Mouse (Mus musculus): ENCODE measurements around the gene Gnb3.

The Gnb3 gene

DNA sequence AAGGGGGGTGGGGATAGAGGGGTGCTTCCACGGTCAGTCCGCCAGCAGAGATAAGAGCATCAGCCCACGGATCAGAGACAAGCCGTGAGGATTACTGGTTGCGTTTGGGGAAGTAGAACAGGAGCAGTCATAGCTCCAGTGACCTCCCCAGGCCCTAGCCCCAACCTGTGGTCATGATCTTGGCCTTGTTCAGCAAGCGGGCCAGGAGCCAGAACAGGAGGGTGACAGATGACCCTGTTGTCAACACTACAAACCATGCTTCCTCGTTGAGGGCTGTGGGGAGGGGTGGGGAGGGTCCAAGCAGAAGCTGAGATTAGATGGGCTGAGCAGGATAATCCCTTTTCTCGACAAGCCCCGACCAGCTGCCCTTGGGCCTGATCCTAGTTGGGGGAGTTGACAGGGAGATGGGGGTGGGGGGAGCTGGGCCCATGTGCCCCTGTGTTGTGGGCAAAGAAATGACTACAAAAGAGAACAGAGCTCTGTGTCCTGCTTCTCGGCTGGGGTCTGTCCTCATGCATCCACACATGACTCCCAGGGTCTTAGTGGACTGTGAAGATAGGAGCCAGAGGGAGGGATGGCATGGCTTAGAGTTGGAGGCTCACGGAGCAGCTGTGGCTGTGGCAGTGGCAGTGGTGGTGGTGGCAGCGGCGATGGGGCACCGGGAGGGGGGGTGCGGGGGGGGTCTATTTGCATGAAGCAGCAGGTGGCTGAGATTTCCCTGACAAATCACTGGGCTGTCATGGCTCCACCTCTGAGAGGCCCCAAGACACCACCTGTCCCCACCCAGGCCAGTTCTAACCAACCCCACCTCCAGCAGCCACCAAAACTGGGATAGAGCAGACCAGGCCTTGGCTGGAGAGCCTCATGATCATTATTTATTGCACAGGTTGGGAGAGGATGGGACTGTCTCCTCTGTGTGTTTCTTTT, at the start of gene Gnb3:
Gene Gnb3 (minus strand): TSS at position 35 of the 927 bp plus-strand sequence.
- no peak for DNase-seq

DNA sequence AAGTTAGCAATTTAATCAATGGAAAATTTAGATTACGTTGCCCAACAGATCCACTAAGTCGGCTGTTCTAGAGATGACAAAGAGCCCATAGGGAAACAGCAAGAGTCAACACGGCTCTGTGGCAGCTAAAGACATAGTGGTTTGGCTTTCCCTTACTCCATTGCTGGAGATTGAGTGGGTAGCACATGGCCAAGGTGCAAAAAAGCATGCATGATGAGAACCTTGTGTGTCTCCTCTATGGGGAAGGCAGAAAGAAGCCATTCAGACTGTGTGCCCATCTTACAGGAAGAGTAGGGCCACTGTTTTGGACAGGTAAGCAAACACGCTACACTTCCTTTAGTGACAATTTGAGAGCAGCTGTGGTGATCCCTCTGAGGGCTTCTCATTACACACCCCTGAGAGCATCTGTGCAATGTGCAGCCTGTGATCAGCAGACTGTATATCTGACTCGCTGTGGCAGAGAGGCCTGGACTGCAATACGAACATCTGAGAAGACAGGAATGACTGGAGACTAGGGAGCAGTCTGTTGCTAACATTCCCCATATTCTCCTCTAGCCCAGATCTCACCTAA, 48.6 kb upstream of the Gnb3 start:
- peak; percentile 53 for DNase-seq

DNA sequence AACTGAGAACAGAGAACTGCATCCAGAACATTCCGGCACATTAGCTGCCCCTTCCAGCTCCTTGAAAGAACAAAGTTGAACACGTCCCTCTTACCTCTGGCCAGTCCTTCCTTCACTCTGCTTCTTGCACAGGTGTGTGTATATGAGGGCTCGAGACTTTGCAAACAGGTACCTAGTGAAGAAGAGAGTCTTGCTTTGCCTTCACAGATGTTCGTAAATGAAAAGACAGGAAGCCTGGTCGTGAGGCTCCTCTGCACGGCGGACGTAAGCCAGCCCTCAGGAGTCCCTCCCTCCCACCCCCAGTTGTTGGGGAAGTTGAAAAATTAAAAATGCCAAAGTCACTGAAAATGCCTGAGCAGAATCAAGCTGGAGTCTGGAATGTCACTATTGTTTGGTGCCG, 47.9 kb upstream of the Gnb3 start, which contains the start of gene Cd4:
Gene Cd4 (minus strand): TSS at position 236 of the 400 bp plus-strand sequence.
- peak; percentile 65 for DNase-seq

DNA sequence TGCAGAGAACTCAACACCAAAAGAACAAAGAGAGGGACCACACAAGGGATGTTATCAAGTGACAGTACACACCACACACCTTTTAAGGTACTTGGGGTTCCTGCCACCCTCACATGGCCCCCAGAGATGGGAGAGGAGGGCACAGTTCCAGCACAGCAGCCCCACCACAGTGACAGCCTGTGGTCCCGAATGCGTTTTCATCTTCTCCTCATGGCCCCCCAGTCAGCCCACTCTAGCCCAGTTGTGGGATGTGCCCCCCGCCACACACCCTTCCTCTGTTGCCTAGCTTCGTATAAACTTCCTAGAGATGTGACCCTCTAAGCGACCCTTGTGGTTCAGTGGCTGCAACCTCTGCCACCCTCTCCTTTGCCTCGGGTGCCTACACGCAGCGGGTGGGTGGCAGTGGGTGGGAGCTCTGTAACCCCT, 45.9 kb upstream of the Gnb3 start:
- peak; percentile 72 for DNase-seq

DNA sequence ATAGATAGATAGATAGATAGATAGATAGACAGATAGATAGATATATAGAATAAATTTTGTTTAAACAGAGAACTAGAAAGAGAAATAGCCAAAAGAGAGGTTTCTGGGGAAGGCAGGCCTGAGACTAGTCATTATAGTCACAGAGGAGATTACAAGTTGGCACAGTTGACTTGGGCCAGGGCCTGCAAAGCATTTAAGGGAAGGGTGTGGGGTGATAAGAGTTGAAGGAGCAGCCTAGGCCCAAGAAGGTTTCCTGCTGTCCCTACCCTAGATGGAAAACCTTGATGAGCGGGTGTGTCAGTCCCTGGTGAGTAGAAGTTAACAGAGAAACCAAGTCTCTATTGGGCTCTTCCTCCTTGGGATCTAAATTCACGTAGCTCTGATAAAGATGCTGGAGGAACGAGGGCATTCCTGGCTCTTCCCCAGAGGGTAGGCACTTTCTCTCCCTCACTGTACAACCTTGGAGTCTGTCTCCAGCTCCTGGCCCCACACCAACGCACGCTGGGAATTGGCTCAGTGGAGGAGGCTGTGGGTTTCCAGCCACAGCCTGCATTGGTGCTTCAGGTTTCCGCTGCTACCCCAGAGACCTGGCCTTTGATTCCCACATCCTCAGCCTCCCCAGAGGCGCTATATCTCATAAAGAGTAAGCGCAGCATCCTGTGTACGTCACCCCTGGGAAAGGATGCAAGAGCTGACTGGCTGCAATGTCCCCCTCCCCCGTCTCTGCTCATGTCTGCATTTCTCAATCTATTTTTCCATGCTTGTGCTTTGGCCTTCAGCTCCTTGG, 44.8 kb upstream of the Gnb3 start:
- DNase-seq = peak; percentile 78

DNA sequence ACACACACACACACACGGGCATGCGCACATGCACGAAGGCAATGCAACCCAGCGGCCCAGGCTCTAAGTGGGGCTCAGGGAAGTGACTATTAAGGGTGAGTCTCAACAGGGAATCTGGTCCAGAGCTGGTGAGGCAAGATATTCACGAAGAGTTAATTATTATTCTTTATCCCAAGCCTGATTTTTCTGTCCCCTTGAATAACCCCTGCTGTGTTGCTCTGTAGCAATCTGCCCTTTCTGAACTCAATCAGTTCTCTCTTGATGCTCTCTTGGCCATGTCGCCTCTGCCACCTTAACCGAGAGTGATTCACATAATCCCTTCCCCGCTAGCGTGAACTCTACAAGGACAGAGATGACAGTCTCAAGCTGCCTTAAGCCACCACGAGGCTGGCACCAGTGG, 43.3 kb upstream of the Gnb3 start:
- no peak for DNase-seq

DNA sequence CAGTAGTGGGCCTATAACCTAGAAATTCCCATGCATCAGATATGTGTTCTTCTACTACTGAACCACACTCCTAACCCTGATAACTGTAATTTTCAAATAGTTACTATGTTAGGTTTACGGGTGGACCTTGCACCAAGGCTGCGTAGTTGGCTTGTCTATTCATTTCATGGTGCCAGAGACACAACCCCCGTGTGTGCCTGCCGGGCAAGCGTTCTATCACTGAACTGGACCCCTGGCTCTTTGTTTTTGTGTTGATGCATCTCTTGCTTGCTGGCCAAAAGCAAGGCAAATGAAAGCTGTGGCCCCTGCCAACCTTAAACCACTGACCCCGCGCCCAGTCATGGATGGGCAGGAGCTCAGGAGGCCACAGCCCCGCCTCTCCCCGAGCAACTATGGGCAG, 41.7 kb upstream of the Gnb3 start:
- no peak for DNase-seq

DNA sequence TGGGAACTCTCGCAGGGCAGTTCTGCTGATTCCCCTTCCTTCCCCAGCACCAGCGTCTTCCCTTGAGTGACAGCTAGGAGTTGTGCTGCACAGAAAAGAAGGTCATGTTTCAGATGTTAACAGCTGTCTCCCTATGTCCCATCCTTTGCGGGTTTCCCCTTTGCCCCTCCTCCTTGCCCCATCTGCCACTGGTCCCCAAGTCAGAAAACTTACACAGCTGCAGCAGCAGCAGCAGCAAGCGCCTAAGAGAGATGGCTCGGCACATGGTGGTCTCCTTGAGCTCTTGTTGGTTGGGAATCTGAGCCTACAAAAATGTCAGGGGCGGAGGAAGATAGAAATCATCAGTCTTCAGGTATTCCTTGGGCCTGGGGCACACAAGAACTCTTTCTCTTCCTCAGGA, 39.3 kb upstream of the Gnb3 start:
- DNase-seq = peak; percentile 79

DNA sequence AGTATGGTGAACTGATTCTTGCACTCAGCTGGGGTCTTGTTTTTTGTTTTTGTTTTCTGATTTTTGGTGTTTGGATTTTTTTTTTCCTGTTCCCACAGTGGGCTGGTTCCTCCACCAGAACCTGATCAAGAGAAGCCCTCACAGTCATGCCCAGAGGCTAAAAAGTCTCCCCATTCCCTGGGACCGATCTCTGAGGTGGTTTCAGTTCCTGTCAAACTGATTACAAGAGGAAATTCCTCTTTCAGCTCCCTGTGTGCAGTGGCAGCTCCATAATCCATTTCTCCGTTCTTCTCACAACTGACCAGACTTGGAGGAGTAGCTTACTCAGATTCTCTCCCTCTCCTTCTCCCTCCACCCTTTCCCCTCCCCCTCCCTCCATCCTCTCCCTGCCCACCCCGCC, 34.3 kb upstream of the Gnb3 start:
- DNase-seq = no peak

DNA sequence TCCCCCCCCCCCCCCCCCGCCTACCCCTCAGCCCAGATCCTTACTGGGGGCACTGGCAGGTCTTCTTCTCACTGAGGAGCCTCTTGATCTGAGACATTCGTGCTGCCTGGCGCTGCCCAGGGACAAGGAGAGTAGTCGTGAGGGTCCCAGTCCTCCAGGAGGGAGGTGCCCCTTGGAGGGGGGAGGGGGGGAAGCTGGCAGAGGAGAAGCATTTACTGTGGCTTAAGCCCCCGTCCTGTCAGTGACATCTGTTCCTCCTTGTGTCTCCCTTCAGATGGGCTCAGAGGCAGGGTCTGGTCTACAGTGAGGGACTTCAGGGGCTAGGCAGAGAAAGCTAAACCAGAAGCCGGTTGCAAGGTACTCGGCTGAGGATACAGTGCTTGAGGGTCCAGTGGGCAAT, 26.5 kb upstream of the Gnb3 start:
- DNase-seq = no peak

DNA sequence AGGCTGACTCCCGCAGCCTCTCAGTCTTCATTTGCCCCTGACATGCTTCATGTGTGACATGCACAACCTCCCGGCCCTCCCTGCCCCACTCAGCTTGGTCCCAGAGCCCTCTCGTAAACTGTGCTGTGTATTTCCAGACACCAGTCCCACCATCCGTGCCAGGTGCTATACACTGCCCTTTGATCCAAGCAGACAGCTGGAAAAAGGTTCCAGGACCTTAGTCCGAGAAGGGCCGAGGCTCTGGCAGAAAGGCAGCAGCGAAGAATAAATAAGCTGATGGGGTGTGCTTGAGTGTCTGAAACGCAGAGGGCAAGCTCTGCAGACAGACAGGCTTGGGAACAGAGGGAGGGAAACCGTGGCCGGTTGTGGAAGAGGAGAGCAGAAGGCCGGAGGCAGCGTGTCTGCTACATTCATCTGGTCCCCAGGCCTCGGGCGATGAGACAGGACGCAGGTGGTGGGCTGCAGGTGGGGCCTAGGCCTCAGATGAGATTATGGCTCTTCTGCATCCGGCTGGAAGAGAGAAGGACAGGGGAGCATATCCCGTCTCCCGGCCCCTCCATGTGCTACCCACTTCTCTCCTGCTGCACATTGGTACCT, 25.8 kb upstream of the Gnb3 start:
- DNase-seq = no peak

DNA sequence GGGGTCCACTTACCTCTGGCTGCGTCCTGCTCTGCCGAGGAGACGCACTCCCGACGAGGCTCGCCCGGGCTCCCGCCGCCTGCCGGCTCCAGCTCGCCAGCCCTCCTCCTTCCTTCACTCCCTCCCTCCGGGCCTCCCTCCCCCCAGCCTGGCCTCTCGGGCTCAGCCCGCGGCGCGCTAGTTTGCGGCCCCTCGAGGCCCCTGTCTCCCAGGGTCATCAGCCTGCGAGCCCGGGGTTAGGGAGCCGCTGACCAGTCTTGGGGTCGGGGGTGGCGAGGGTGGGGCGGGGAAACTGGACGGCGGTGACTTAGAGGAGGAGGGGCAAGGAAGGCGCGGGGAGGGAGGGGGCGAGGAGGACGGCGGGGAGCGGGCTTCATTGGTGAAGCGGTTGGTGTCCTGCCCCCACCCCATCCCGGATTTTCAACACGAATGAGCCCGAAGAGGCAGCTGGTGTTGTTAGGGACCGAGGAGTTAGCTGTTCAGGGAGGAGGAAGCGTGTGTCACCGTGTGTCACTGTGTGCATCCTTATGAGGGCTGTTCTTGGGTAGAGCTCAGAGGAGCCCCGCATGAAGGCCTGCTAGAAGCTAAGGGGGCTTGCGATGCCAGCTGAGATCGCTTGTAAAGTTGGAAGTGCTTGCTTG, 23.7 kb upstream of the Gnb3 start, which contains the start of gene Gpr162:
Gene Gpr162 (minus strand): TSS at position 326 of the 641 bp plus-strand sequence.
- DNase-seq = peak; percentile 76

DNA sequence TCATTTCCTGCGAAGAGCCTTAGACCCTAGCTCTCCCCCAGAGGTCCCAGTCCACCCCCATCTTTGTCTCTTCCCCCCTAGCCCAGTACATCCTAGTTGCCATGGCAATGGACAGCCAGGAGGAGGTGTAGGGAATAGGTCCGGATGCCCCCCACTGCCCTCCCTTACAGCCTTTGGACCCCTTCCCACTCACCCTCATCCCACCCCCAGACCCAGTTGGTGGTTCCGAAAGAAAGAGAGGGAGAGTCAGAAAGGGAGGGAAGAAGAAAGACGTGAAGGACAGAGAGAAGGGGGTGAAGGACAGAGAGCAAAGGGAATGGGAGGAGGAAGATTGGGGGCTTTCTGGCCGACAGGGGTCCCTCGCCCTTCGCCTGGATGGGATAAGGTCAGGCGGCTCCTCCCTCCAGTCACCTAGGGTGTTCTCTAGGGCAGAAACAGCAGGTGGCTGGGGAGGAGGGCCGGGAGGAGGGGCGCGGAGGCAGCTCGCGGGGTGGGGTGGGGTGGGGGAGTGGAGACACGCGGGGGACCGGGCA, 23.1 kb upstream of the Gnb3 start:
- DNase-seq = peak; percentile 83

DNA sequence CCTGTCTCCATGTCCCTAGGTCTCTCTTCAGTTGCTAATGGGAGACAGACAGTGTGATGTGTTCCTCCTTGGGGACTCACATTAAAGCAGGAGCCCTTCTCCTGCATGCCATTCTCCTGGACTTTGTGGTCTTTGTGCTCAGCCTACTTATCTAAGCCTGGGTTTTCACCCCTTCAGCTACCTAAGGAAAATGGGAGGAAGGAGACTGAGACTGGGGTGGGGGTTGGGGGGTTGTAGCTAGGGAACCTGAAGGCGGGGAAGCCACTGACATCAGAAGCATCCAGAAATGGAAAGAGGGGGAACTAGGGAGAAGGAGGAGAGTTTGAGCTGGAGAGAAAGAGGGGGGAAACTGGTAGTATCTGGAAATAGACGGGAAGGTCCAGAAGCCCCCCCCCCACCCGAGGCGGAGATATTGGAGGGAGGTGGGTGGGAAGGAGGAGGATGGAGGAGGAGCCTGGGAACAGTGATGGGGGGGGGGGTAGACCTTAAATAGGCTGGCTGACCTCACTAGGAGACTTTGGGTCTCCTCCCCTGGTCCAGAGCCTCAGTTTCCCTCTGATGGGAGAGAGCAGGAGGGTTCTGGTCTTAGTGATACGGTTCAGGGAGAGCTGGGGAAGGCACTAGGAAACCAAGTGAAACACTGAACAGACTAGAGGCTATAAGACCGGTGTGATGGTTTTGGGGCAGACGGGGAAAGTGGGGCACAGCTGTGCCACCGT, 22.5 kb upstream of the Gnb3 start:
- DNase-seq = peak; percentile 38

DNA sequence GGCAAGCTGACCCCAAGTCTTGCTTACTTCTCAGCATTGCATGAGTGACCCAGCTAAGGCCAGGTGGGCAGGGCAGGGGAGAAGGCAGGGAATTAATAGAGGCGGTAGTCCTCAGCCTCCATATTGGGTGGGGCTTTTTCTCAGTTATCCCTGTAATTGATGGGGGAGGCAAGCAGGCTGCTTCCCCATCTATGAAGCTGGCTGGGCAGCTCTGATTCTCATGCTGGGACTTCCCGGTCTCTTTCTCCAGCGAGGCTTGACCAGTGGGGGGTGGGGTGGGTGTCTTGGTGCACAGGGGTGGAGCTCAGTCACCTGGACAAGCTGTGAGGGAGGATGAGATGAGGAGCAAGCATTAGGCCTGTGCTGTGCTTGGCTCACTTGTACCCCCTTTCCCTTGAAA, 21.7 kb upstream of the Gnb3 start:
- no peak for DNase-seq

DNA sequence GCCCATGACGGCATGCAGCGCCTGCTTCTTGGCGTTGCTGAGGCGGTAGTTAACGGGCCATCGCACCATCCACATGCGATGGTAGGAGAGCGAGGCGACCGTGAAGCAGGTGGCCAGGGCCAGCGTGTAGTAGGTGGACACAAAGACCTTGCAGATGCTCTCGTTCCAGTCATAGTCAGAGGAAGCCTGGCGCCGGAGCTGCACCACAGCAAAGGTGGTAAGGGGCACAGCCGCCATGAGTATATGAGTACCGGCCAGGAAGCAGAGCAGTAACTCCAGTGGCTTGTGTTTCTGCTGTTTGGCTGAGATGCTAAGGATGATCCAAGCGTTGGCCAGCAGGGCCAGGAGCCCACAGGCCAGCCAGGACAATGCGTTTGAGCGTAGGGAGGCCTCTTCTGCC, 21.2 kb upstream of the Gnb3 start:
- no peak for DNase-seq

DNA sequence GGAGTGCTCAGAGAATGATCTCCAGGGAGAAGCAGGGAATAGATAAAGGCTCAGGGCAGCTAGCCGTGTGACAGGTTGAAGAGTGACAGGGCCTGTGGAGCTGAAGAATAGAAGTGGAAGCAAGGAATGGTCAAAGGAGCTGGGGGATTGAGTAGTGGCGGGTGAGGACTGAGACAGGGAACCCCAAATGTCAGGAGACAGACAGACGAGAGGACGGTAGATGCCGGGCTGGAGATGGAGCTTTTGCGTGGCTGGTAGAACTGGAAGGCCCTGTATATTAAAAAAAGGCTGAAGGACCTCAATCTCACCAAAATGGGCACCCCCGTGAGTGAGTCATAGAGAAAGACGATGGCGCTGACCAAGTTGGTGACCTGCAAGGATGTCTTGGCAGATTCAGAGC, 20.4 kb upstream of the Gnb3 start:
- DNase-seq = no peak

DNA sequence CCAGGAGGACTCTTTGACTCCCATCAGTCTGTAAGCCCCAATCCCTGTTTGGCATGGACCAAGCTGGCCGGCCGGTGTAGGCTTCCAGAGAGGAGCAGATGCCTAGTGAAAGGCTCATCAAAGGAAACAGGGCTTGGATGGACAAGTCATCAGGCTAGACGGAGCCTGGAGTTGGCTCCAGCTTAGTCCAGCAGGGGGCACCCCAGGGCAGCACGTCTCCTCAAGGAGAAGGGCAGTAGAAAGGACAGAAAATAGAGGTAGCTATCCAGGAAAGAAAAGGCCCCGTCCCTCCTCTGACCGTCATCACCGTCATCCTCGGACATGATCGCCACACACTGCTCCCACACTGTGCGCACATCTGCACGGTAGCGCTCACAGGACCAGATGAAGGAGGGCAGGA, 19.6 kb upstream of the Gnb3 start:
- DNase-seq = peak; percentile 91

DNA sequence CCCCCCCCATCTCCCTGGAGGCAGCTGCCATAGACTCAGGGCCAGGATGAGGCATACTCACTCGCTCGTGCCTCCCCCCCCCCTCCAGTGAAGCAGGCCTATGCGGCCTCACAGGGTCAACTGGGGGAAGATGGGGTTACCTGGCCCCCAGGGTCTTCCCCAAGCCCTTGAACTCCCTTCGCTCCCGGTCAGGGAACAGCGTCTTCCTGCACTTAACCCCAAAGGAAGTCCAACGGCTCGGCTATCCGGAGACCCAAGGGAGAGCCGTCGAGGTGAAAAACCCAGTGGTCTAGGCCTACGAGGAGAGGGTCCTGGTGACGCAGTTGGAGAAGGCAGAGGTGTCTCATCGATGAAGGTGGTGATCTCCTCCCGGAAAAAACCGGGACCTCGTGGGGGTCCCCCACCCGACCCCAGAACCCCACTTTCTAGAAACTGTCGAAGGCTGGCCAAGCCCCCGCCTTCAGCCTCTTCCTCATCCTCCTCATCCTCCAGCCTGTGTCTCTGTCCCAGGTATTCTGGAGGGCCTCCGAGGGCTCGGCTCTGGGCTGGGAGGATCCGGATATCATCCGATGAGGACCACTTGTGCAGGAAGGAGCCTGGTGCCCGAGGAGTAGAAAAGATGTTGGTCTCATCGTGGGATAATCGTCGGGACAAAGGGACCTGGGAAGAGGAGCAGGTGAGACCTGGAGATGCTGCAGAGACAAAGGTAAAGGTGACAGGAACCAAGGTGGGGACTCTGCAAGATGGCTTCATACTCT, 18.7 kb upstream of the Gnb3 start:
- DNase-seq = no peak

DNA sequence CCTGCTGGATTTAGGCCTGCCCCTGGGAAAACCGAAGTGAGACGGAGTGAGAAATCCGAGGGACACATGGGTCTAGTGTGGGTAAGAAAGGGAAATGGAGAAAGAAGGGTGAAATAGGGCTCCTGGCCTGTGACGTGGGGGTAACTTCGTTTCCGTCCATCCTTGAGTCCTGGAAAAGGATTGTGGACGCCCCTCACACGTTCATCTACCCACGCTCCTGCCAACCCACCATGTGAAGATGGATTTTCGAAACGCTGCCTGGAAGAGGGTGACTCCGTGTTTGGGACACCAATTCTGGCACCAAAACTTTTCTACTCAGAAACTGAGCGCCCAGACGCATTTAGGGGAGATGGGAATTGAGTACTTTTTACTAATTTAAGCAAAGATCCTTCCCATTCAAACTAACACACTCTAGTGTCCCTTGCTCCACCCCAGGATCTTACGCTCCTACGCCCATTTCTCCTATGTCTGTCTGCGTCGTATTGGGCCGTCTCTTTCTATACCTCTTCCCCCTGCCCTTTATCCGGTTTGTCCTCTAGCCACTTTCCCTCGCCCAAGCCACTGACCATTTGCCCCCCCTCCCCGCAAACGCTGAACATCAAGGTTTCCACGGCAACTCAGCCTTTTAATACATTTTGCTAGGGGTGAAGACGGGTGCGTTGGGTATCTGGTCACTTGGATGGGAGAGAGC, 17.9 kb upstream of the Gnb3 start:
- no peak for DNase-seq
